Mouse (Mus musculus) activated CD4-positive, CD25-positive, alpha-beta regulatory T cell, adult 4 months (primary cell): ENCODE measurements around the gene Vamp5. TPM values are rescaled to one million over a fixed set of nuclear protein-coding genes. Genes with fewer than 3 reads are reported as not detected.

Experiments used
- ATAC-seq: one replicate; pipeline ENCODE4 v1.8.0; 2017
- polyA plus RNA-seq, 2 experiments: library from polyadenylated mRNA; unstranded; fragments of 100-300 nt; shearing (Covaris generic); gene quantifications; one replicate each; pipeline ENCODE4 v1.2.1; 2017

Vamp5 gene
- 10 to 100 TPM; 62.3 to 81.8 TPM for polyA plus RNA-seq

DNA sequence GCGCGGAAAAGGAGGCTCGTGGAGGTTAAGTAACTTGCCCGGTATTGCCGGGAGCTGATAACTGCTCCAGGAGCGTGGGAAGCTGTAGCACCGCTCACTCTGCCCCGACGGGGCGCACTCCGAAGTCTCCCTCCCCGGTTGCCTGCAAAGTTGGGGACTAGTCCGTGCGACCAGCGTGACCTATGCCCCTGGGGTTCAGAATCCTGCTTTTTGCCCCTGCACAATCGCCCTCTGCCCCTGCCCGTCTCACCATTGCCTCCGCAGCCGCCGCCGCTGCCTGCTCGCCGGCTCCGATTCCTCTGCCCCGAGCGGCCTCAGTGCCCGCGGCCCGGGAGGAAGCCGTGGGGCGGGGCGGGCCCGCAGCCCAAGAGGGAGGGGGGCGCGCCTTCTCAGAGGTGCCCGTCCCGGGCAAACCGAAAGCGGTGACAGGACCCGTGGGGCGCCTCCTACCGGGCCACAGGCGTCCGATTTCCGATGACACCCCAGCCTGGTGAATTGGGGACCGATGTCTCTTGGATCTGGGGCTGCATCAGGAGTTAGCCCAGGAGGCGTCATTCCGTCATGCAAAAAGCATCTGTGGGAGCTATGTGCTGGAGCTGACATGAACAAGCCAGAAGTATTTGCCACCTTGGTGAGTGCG, at the start of gene Vamp5:
TSS of gene Vamp5 (minus strand) at position 338 of the 640 bp plus-strand sequence.
- peak; percentile 87 for ATAC-seq

DNA sequence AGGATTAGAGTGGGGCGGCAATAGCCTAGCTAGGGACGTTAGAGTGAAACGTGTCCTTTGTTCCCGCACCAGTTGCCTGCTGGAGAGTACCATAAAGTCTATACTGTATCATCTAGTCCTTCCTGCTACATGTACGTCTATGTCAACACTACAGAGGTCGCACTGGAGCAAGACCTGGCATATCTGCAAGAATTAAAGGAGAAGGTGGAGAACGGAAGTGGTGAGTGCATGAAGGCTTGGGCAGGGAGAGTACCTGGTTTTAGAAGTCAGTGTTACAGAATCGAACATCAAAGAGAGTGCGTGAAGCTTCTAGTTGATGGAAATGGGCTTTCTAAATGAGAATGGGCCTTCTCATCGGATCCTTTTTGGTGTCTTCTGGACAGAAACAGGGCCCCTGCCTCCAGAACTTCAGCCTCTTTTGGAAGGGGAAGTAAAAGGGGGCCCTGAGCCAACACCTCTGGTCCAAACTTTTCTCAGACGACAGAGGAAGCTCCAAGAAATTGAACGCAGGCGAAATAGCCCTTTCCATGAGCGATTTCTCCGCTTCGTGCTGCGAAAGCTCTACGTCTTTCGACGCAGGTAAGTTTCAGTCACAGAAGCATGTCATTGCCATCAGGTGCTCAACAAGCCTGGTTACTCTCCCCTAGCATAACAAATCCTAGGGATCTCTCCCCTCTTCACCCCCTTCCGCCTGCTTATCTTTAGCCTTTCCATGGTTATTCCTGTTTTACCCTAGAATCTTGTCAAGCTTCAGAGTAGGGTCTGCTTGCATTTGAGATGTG, 49.0 kb upstream of the Vamp5 start:
- ATAC-seq: peak; percentile 62

DNA sequence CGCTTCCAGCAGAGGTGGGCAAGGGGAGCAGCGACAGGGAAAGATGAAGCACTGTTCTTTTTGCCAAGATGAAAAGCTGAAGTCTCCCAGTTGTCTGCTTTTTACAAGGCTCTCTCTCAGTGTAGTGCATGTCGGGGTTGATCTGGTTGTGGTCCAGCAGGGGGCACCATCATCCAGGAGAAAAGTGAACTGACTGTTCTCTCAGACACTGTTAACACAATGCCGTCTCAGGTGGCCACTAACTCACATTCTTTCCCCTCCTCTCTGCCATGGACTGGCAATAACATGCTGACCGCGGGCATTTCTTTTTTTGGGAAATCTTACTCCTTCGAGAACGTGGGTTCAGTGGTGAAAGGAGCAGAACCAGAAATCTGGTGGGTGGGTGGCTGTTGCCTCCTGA, 47.8 kb upstream of the Vamp5 start:
- ATAC-seq: peak; percentile 74

DNA sequence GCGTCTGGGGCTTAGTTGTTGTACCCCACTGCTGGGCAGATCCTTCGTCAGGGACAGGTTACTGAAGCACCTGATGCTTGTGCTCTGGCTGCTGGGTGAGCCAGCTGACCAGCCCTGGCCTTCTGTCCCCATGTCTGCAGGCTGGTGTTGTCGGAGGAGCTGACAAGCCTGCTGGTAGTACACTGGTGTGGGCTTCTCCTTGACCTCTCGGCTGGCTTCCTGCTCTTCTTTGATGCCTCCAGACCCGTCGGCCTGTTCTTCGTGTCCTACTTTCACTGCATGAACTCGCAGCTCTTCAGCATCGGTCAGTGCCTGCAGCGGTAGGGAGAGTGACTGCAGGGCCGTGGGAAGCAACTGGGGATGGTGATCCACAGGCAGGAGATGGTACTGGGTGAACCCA, 45.4 kb upstream of the Vamp5 start:
- no peak for ATAC-seq

DNA sequence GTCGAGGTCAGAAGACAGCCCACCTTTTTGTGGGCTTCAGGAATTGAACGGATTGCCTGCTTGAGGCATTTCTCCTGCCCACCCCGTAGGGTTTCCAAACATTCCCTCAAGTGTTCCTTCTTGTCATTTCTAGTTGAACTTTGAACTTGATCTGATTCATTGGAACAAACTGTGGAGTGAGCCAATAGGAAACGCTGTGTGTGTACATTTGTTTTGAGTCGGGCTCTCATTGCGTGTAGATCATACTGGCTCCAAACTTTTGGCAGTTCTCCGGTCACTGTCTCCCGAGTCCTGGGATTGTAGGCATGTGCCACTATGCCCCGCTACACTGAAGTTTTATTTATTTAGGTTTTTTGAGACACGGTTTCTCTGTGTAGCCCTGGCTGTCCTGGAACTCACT, 40.6 kb upstream of the Vamp5 start:
- no peak for ATAC-seq

DNA sequence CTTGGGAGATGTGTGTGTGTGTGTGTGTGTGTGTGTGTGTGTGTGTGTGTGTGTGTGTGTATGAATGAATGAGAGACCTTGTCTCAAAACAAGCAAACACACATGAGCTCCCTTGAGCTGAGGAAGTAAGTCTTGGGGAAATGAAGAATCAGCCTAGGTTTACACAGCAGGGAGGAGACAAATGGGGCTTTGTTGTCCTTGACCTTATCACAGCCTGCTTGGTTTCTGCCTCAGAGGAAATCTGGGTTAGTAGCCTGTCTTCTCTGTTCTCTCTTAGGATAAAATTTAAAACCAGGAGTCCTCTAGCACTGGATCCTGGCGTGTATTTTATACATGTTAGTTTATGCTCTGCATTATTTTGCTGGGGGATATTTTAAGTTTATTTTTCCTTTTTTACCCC, 39.5 kb upstream of the Vamp5 start:
- no peak for ATAC-seq

DNA sequence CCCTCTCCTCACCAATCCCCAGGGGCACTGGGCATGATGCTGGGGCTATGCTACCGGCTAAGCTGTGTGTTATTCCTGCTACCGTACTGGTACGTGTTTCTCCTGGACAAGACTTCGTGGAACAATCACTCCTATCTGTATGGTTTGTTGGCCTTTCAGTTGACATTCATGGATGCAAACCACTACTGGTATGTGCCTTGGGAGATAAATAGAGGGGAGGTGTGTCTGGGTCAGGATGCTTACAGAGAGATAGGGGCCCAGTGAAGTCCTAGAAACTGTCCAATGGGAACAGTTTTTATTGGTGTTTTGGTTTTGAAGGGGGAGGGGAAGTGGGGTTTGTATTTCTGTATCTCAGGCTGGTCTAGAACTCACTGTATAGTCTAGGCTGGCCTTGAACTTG, 38.0 kb upstream of the Vamp5 start:
- ATAC-seq: no peak

DNA sequence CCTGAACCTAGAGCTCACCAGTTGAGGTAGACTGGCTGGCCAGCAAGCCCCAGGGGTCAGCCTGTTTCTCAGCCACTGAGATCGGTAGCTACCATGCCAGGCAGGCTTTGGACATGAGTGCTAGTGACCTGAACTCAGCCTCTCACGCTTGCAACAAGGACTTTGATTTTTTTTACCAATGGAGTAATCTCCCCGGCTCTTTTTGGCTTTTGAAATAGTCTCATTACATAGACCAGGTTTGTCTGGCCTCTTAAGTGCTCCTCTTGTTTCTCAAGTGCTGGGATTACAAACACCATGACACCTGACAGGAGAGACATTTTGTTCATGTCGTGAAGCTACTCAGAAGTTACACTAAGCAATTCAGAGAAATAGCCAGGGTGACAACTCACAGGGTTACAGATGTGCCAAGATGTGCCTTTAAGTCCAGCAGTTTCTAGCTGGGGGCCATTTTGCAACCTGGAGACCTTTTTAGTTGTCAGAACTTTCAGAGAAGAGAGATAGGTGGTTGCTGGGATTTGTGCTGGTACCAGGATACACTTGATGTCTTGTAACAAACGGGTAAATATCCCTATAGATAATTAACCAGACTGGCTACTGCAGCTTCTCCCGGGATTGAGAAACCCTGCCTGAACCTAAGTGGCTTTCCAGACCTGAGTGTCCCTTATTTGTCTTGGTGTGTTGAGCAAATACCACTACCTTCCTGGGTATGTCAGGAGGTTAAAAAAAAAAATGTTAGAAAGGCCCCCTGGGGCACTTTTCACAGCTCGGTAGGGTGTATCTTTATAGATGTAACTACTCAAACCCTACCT, 35.9 kb upstream of the Vamp5 start:
- no peak for ATAC-seq

DNA sequence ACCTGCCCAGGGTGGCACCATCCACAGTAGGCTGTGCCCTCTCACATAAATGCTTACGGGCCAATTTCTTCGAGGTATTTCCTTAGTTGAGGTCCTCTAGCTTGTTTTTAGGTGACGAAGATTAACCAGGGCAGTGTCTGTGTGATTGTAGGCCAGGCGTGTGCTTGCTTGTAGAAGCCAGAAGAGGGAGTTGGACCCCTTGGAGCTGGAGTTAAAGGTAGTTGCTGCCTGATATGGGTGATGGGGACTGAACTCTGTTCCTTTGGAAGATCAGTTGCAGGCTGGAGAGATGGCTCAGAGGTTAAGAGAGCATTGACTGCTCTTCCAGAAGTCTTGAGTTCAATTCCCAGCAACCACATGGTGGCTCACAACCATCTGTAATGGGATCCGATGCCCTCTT, 34.9 kb upstream of the Vamp5 start:
- ATAC-seq: no peak

DNA sequence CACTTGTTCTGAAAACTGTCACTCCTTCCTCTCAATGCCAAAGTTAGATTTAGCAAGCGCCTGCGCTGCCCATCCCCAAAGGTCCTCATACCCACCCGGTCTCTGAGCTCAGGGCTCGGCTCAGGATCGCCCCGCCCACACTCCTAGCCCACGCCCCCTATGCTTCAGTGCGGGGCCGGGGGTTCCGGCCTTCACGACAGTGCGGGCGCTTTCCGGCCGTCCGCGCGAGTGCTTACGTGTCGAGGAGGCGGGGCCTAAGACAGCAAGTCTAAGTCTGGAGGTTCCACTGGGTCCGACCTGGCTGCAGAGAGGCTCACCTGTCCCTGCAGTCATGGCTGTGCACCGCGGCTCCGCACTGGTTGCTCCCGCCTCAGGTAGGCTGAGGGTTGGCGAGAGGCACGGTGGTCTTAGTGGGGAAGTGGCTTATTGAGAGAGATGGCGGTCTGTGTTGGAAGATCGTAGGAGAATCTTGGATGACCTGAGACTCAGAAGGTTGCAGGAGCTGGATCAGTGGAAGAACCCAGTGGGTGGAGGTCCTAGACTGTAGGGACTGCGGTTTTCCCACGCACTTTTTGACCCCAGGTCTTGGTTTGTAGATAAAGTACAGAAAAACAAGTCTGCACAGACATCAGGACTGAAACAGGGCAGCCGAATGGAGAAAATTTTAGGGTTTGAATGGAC, 33.9 kb upstream of the Vamp5 start, which contains the start of gene Ggcx:
TSS of gene Ggcx (plus strand) at position 233 of the 681 bp plus-strand sequence.
- ATAC-seq: peak; percentile 98

DNA sequence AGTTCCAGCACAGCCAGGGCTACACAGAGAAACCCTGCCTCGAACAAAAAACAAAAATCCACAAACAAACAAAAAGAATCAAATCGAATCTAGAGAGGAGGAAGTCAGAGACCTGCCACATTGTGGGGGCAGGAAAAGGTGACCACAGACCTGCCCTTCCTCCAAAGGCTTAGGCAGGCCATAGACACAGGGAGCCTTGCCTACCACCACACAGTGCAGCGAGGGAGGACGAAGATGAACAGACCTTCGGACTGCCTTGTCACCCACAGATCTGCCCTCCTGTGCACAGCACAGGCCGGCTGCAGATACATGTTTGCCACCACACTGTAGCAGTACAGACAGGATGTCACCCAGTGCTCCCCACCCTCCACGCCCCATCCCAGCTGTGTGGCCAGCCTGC, 30.2 kb upstream of the Vamp5 start:
- ATAC-seq: no peak

DNA sequence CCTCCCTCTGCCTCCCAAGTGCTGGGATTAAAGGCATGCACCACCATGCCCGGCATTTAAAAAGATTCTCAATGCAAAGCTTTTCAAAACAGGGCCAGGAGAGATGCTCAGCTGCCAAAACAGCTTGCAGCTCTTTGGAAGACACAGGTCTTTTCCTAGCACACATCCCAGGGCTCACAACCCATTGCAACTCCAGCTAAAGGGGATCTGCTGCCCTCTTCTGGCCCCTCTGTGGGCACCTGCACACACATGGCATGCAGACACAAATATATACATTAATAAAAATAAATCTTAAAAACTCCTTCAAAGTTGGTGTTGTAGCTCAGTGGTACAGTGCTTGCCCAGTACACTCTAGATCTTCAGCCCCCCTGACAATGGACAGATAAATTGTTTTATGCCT, 29.7 kb upstream of the Vamp5 start:
- ATAC-seq: no peak

DNA sequence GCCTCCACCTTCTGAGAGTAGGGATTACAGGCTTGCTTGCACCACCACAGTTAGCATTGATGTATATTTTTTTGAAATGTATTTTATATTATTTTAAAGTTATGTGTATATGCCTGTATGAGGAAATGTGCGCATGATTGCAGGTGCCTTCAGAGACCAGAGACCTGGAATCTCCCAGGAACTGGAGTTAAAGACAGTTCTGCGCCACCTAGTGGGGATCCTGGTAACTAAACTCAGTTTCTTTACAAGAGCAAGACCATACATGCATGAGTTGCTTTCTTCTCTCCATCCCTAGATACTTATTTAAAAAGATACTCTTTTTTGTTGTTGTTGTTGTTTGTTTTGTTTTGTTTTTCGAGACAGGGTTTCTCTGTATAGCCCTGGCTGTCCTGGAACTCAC, 29.3 kb upstream of the Vamp5 start:
- ATAC-seq: no peak

DNA sequence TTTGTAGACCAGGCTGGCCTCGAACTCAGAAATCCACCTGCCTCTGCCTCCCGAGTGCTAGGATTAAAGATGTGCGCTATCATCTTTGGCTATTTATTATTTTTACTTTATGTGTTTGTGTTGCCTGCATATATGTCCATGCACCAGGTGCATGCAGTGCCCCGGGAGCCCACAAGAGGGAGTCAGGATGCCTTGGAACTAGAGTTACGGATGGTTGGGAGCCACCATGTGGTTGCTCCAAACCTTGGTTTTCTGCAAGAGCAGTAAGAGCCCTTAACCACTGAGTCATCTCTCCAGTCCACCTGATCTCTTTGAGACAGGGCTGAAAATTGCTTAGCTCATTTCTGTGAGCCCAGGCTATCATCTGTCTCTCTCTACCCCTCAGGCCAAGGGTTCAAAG, 26.9 kb upstream of the Vamp5 start:
- peak; percentile 93 for ATAC-seq

DNA sequence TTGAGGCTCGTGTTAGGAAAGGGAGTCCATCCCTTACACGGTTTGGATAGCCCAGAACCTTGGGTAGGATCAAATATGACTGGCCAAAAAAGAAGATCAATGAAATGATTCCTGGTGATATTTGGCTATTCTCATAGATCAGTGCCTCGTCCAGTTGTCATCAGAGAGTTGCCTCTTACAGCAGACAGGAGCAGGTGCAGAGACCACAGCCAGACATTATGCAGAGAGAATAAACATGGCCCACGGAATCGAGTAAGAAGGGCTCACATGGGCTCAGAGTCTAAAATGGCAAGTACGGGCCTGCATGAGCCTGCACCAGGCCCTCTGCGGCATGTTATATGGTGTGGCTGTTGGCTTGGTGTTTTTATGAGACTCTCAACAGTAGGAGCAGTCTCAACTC, 25.1 kb upstream of the Vamp5 start:
- no peak for ATAC-seq

DNA sequence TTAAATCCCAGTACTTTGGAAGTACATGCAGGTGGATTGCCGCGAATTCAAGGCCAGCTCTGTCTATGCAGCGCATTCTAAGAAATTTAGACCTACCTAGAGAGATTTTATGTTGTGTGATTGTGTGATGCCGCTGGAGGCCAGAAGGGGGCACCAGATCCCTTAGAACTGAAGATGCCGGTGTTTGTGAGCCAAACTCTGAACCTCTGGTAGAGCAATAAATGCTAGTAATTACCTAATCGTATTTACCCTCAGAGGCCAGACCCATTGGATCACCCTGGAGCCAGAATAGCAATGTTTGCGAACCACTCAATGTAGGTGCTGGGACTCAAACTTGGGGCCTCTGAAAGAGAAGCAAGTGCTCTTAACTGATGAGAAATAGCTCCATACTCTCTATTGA, 21.6 kb upstream of the Vamp5 start:
- ATAC-seq: peak; percentile 82

DNA sequence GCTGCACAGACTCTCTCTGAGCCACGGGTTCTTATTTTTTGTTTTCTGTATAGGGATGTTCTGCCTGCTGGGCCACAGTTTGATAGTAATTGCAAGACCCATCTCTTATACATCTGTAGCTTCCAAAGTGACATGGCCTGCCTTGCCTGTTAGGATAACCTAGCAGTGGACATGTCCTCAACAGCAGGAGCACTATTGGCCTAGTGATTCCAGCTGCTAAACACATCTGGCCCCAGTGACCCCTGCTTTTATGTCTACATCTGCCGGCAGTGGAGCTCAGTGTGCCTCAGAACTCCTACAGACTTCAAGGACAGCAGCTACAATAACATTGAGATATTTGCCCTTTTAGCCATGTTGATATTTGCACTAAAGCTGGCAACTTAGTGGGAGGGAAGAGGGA, 19.7 kb upstream of the Vamp5 start:
- no peak for ATAC-seq

DNA sequence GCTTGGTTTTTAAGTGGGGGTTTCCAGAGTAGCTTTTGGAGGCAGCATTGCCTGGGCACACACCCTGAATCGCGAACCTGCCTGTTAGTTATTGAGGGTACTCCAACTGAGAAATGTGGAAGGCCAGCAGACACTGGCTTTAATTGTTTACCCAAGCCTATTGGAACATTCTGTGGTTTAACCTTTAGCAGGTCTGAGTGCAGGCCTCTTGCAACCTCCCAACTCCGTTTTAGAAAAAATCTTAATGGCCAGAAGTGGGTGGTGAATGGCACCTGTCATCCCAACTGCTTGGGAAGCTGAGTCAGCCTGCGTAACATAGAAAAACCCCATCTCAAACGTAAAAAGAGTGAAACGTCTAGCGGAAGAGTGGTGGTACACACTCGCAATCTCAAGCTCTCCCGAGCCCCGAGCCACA, 16.6 kb upstream of the Vamp5 start:
- ATAC-seq: no peak

DNA sequence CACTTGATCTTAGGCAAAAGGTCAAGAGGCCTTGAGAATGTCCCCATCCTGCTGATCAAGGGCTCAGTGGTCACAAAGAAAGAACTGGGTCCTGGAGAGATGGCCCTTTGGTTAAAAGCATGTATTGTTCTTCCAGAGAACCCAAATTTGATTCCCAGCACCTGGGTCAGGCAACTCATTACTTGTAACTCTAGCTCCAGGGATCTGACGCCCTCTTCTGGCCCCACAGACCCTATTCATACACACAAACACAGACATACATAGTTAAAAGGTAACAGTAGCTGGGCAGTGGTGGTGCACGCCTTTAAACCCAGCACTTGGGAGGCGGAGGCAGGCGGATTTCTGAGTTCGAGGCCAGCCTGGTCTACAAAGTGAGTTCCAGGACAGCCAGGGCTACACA, 12.1 kb upstream of the Vamp5 start:
- ATAC-seq: no peak

DNA sequence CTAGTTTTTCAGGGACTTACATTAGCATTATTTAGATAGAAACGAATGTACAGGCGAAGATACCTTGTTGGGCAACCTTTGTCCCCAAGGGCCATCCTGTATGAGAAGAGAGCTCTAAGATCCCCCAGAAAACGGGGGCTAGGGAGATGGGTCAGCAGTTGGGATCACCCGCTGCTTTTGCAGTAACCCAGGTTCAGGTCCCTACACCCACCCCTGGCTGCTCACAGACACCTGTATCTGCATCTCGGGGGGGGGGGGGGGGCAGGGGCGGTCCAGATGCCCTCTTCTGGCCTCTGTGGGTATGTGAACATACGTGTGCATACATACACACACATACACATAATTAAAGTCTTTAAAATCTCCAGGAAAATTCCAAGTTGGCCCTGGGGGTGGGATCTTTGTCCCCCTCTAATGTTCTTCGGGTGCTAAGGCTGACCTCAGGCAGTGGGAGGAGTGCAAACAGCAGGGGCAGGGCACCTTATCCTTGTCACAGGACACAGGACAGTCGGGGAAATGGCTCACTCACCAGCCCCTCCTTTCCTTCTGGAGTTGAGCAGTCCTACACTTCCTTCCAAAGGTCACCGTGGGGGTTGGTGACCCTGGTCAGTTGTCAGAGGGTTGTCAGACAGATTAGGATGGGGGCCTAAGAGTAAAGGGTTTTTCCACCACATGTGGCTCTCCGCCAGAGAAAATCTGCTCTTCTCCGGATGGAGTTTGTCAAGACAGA, 10.7 kb upstream of the Vamp5 start:
- ATAC-seq: no peak

DNA sequence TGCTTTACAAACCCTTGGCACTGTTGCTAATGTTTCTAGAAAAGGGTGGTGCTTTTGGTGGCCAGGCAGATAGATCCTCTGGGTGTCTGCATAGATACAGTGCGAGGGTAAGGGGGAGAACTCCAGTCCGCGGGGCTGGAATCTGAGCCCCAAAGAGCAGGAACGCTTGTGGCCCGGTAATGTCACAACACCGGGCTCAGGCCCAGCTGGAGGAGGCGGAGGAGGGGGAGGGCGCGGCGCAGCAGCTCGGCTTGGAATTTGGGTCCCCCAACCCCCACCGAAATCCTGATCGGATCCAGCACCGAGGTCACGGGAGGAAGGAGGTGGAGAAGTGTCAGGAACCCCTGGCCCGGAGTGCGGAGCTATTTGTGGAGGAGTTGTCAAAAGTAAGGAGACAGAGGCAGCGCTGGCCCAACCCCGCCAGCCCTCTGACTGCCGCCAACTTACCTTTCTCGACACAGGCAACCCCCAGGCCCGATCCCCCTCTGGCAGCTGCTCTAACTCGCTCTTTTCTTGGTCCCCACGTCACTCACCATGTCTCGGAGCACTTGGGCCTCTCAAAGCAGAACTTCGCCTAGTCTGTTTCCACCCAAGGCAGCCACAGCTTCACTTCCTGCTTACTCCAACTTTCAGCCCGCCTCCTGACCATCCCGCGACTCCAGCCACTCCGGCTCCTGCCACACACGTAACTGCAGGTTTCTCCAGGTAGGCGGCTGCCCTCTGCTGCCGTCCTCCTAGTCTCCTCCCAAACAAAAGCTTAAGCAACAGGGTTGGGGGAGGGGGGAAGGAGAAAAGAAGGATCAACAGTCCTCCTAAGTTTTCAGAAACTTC, 9.9 kb upstream of the Vamp5 start, which contains the start of gene Vamp8:
TSS of gene Vamp8 (minus strand) at position 763 of the 831 bp plus-strand sequence.
- peak; percentile 78 for ATAC-seq
